Mouse (Mus musculus): Measurements from ENCODE around the gene Gm4724. TPM values are rescaled to one million over a fixed set of nuclear protein-coding genes. Genes with fewer than 3 reads are reported as not detected.
"Not testable (repeated sequence)": the region's sequence is repeated elsewhere in the genome, so short reads cannot be mapped to it uniquely, and the experiment has no call there.

The Gm4724 gene
- 10 to 100 TPM in 1 of 2 experiments, 1 to 10 TPM in 1; 8.2 to 14.7 TPM for total RNA-seq (2021)

DNA sequence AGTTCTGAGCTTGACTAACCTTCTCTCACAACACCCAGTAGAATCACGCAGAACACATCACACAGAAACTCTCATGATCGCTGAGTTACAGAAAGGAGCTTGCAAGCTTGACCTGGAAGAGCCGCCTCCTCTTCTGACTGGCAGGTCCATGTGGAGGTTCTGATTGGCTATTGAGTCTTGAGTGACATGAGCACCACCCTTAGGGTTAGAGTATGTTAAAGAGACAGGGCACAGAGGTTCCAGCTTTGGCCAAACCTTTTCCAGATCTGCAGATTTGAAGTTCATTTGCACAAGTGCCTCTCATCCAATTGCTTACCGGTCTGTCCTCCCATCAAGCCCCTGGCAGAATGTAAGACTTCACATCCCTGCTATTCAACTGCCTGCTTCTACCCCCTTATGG, at the start of gene Gm4724:
Gene Gm4724 (minus strand): TSS at position 101 of the 400 bp plus-strand sequence.
- DNase-seq; intact Hi-C loops (cut with DNase I): not testable (repeated sequence)

DNA sequence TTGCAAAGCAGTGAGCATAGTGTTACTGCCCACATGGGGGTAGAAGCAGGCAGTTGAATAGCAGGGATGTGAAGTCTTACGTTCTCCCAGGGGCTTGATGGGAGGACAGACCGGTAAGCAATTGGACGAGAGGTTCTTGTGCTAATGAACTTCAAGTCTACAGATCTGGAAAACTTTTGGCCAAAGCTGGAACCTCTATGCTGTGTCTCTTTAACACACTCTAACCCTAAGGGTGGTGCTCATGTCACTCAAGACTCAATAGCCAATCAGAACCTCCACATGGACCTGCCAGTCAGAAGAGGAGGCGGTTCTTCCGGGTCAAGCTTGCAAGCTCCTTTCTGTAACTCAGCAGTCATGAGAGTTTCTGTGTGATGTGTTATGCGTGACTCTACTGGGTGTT, 34.1 kb upstream of the Gm4724 start, which contains the start of gene Zfp965:
Gene Zfp965 (plus strand): TSS at position 301 of the 400 bp plus-strand sequence.
- intact Hi-C loops (cut with DNase I); DNase-seq: not testable (repeated sequence)

Other genes starting within 250 kb of the Gm4724 start
- gene Gm14391, start 228.9 kb downstream of the Gm4724 start, total RNA-seq (2021) = 10 to 100 TPM; 79.2 to 85.3 TPM
- gene Gm14440, start 160.7 kb downstream of the Gm4724 start, total RNA-seq (2021) = 1 to 10 TPM; 4.1 to 4.4 TPM
- 10 to 100 TPM; 37.3 to 40.4 TPM for gene Gm4631, start 97.6 kb downstream of the Gm4724 start, total RNA-seq (2021)
- 1 to 10 TPM; 4.5 to 5.3 TPM for gene Zfp968, start 63.4 kb downstream of the Gm4724 start, total RNA-seq (2021)
- 1 to 10 TPM; 3.1 to 5.6 TPM for gene Zfp965, start 34.2 kb upstream of the Gm4724 start, total RNA-seq (2021)
- not detected for gene Gm11007, start 208.2 kb upstream of the Gm4724 start, total RNA-seq (2021)

Measured in left cerebral cortex, postnatal 4 days (tissue).